Mouse (Mus musculus) lung, postnatal 0 days (tissue): ENCODE results near the gene Mast1. TPM values are rescaled to one million over a fixed set of nuclear protein-coding genes. Genes with fewer than 3 reads are reported as not detected.

Experiments
- ATAC-seq: fragments of 200-750 bp; cut with Nextera tagmentation; 2 replicates; pipeline ENCODE4 v1.8.0; 2017; ENCODE audit warnings: moderate library complexity
- DNase-seq: peaks from one replicate; pipeline ENCODE4 v3.0.0-alpha.2; 2016; ENCODE audit warnings: low spot score
- H3K27ac ChIP-seq: fragments of 300-500 bp; sonication (generic); 2 replicates; pipeline ENCODE4 v1.5.1; 2014; ENCODE audit warnings: antibody characterized with exemption, mild to moderate bottlenecking, low read length, mixed read lengths
- H3K27me3 ChIP-seq: fragments of 300-500 bp; sonication (generic); replicated peaks from 2 replicates; pipeline ENCODE4 v1.6.1; 2014; ENCODE audit warnings: low read length, mixed read lengths; ENCODE audit not compliant: insufficient read depth
- H3K36me3 ChIP-seq: fragments of 300-500 bp; sonication (generic); 2 replicates; pipeline ENCODE4 v1.6.1; 2014; ENCODE audit warnings: low read length, mixed read lengths; ENCODE audit not compliant: insufficient read depth
- H3K4me1 ChIP-seq: fragments of 300-500 bp; sonication (generic); 2 replicates; pipeline ENCODE4 v1.6.1; 2014; ENCODE audit warnings: antibody characterized with exemption, low read depth, low read length, mixed read lengths; ENCODE audit not compliant: insufficient read depth
- H3K4me2 ChIP-seq: fragments of 300-500 bp; sonication (generic); replicated peaks from 2 replicates; pipeline ENCODE4 v1.6.1; 2014; ENCODE audit warnings: low read depth, mild to moderate bottlenecking, low read length, moderate library complexity, mixed read lengths
- H3K4me3 ChIP-seq: fragments of 300-500 bp; sonication (generic); 2 replicates; pipeline ENCODE4 v1.5.1; 2014; ENCODE audit warnings: low read depth, low read length
- H3K9ac ChIP-seq: fragments of 300-500 bp; sonication (generic); replicated peaks from 2 replicates; pipeline ENCODE4 v1.6.1; 2014; ENCODE audit warnings: low read depth, mild to moderate bottlenecking
- H3K9me3 ChIP-seq: fragments of 300-500 bp; sonication (generic); 2 replicates; pipeline ENCODE4 v1.6.1; 2016; ENCODE audit warnings: low read length, mixed read lengths
- CTCF ChIP-seq: IDR thresholded peaks from 2 replicates; pipeline ENCODE4 v1.5.1; 2016; ENCODE audit warnings: antibody characterized with exemption, mild to moderate bottlenecking
- EP300 ChIP-seq: IDR thresholded peaks from 2 replicates; pipeline ENCODE4 v1.6.1; 2016; ENCODE audit warnings: antibody characterized with exemption, mild to moderate bottlenecking, control low read depth
- WGBS: fragments of 180-500 bp; shearing (Covaris S2); extraction: QIAGEN DNeasy Blood & Tissue Kit; methylation state at CpG from one replicate; pipeline ENCODE4 v1.1.7; 2014; 5-methylcytosine and 5-hydroxymethylcytosine counted together
- polyA plus RNA-seq: library from polyadenylated mRNA; unstranded; fragments of >200 nt; fragmentation: Nextera tagmentation; extraction: Ambion mirVana; gene quantifications from 2 replicates; pipeline ENCODE4 v1.2.1, GENCODE M21; 2015

The Mast1 gene
- polyA plus RNA-seq, 1 experiment from 2014 or later, result 0.32 TPM

GRCm38 (mm10) chr8:84889141-84889540 is 48.0 kb downstream of the Mast1 start:
- no peak for ATAC-seq
- Histone ChIP-seq H3K27me3 (no peaks in the 10 kb centered on the region), H3K4me2 (no peak overlapping the region), H3K9ac (no peak overlapping the region), H3K4me3 (no peak overlapping the region), H3K4me1 (0 out of 2 replicates have a peak, but pooled peaks cover 4% of the 10 kb centered on the region), H3K36me3 (0 out of 2 replicates have a peak, but pooled peaks cover 18% of the 10 kb centered on the region), H3K27ac (no peak overlapping the region), H3K9me3 (no peaks in the 10 kb centered on the region)
- TF ChIP-seq EP300 (no peak), CTCF (no peak)
- WGBS, result 83% methylated on average over 1 of the region's 1 CpGs
- no peak for DNase-seq

GRCm38 (mm10) chr8:84888280-84888679 is 48.9 kb downstream of the Mast1 start:
- H3K27me3 ChIP-seq, result no peaks in the 10 kb centered on the region
- H3K27ac ChIP-seq, result no peak overlapping the region
- H3K9me3 ChIP-seq, result no peaks in the 10 kb centered on the region
- WGBS, result 96% methylated on average over 3 of the region's 3 CpGs
- 0 out of 2 replicates have a peak, but pooled peaks cover 4% of the 10 kb centered on the region for H3K4me1 ChIP-seq
- no peak overlapping the region for H3K4me3 ChIP-seq
- no peak overlapping the region for H3K4me2 ChIP-seq
- ATAC-seq (no peak), DNase-seq (no peak)
- TF ChIP-seq EP300, result no peak
- no peak for TF ChIP-seq CTCF
- H3K36me3 ChIP-seq, result 0 out of 2 replicates have a peak, but pooled peaks cover 18% of the 10 kb centered on the region
- H3K9ac ChIP-seq, result no peak overlapping the region

- H3K36me3 ChIP-seq, result 0 out of 2 replicates have a peak, but pooled peaks cover 18% of the 10 kb centered on the region
- H3K27ac ChIP-seq, result no peak overlapping the region
- DNase-seq (no peak), ATAC-seq (no peak)
- H3K4me2 ChIP-seq, result no peak overlapping the region
- no peaks in the 10 kb centered on the region for H3K4me1 ChIP-seq
- H3K9me3 ChIP-seq, result no peaks in the 10 kb centered on the region
- H3K4me3 ChIP-seq, result no peak overlapping the region
- no peaks in the 10 kb centered on the region for H3K27me3 ChIP-seq
- no peak for TF ChIP-seq EP300
- no peak for TF ChIP-seq CTCF
- WGBS, result 81% methylated on average over 4 of the region's 4 CpGs
- H3K9ac ChIP-seq, result no peak overlapping the region
These were observed 52.4 kb downstream of the Mast1 start for GRCm38 (mm10) chr8:84884728-84885127.

GRCm38 (mm10) chr8:84878915-84879314 is 58.2 kb downstream of the Mast1 start:
- Histone ChIP-seq H3K4me2 (no peak overlapping the region), H3K4me3 (no peak overlapping the region), H3K27ac (no peak overlapping the region), H3K4me1 (no peaks in the 10 kb centered on the region), H3K9me3 (no peaks in the 10 kb centered on the region), H3K36me3 (no peaks in the 10 kb centered on the region), H3K9ac (no peak overlapping the region), H3K27me3 (no peaks in the 10 kb centered on the region)
- TF ChIP-seq EP300 (no peak), CTCF (no peak)
- 79% methylated on average over 1 of the region's 1 CpGs for WGBS
- no peak for DNase-seq
- no peak for ATAC-seq

- no peak overlapping the region for H3K9ac ChIP-seq
- H3K4me1 ChIP-seq, result peaks cover 3% of the 10 kb centered on the region; the same call in 1 of the 2 replicates
- WGBS, result 70% methylated on average over 3 of the region's 3 CpGs
- no peak for DNase-seq
- TF ChIP-seq CTCF (no peak), EP300 (no peak)
- no peak overlapping the region for H3K27ac ChIP-seq
- H3K4me2 ChIP-seq, result no peak overlapping the region
- ATAC-seq, result no peak
- H3K4me3 ChIP-seq, result no peak overlapping the region
- no peaks in the 10 kb centered on the region for H3K27me3 ChIP-seq
- no peaks in the 10 kb centered on the region for H3K9me3 ChIP-seq
- no peaks in the 10 kb centered on the region for H3K36me3 ChIP-seq
These were observed 59.7 kb downstream of the Mast1 start for GRCm38 (mm10) chr8:84877297-84878035.

- H3K9me3 ChIP-seq, result no peaks in the 10 kb centered on the region
- no peak overlapping the region for H3K4me2 ChIP-seq
- ATAC-seq, result no peak
- no peaks in the 10 kb centered on the region for H3K36me3 ChIP-seq
- no peak overlapping the region for H3K9ac ChIP-seq
- peaks cover 7% of the 10 kb centered on the region; the same call in 1 of the 2 replicates for H3K4me1 ChIP-seq
- no peak overlapping the region for H3K27ac ChIP-seq
- 74% methylated on average over 3 of the region's 3 CpGs for WGBS
- no peaks in the 10 kb centered on the region for H3K27me3 ChIP-seq
- DNase-seq, result no peak
- no peak overlapping the region for H3K4me3 ChIP-seq
- TF ChIP-seq CTCF (no peak), EP300 (no peak)
These were observed 62.8 kb downstream of the Mast1 start for GRCm38 (mm10) chr8:84874339-84874738.
